Mouse (Mus musculus) intestine, embryonic 16.5 days (tissue): ENCODE results near the gene Folr1. TPM values are rescaled to one million over a fixed set of nuclear protein-coding genes. Genes with fewer than 3 reads are reported as not detected.

ENCODE experiments used
- ATAC-seq: fragments of 200-750 bp; cut with Nextera tagmentation; 2 replicates; pipeline ENCODE4 v1.8.0; 2017; ENCODE audit warnings: moderate TSS enrichment, moderate library complexity
- H3K27ac ChIP-seq: fragments of 300-500 bp; sonication (generic); 2 replicates; pipeline ENCODE4 v1.5.1; 2014; ENCODE audit warnings: mild to moderate bottlenecking, low read length
- H3K27me3 ChIP-seq: fragments of 300-500 bp; sonication (generic); replicated peaks from 2 replicates; pipeline ENCODE4 v1.6.1; 2014; ENCODE audit warnings: low read length, control low read depth, mixed read lengths; ENCODE audit not compliant: control insufficient read depth, insufficient read depth
- H3K36me3 ChIP-seq: fragments of 300-500 bp; sonication (generic); 2 replicates; pipeline ENCODE4 v1.6.1; 2014; ENCODE audit warnings: low read length, control low read depth; ENCODE audit not compliant: control insufficient read depth, insufficient read depth
- H3K4me1 ChIP-seq: fragments of 300-500 bp; sonication (generic); 2 replicates; pipeline ENCODE4 v1.6.1; 2014; ENCODE audit warnings: low read length, control low read depth, mixed read lengths; ENCODE audit not compliant: control insufficient read depth, insufficient read depth
- H3K4me2 ChIP-seq: fragments of 300-500 bp; sonication (generic); 2 replicates; pipeline ENCODE4 v1.6.1; 2014; ENCODE audit warnings: low read depth, low read length, control low read depth
- H3K4me3 ChIP-seq: fragments of 300-500 bp; sonication (generic); 2 replicates; pipeline ENCODE4 v1.5.1; 2014; ENCODE audit warnings: mild to moderate bottlenecking, low read length
- H3K9ac ChIP-seq: fragments of 300-500 bp; sonication (generic); 2 replicates; pipeline ENCODE4 v1.6.1; 2014; ENCODE audit warnings: low read depth, low read length
- H3K9me3 ChIP-seq: fragments of 300-500 bp; sonication (generic); 2 replicates; pipeline ENCODE4 v1.6.1; 2016; ENCODE audit warnings: low read length, control low read depth; ENCODE audit not compliant: control insufficient read depth
- WGBS: fragments of 180-500 bp; shearing (Covaris S2); extraction: QIAGEN DNeasy Blood & Tissue Kit; methylation state at CpG from one replicate; pipeline ENCODE4 v1.1.7; 2014; 5-methylcytosine and 5-hydroxymethylcytosine counted together
- polyA plus RNA-seq: library from polyadenylated mRNA; unstranded; fragments of >200 nt; fragmentation: Nextera tagmentation; extraction: Ambion mirVana; gene quantifications from 2 replicates; pipeline ENCODE4 v1.2.1, GENCODE M21; 2015

The Folr1 gene
- polyA plus RNA-seq, 1 experiment from 2014 or later: 201 TPM

GRCm38 (mm10) chr7:101858362-101858761 is 12.2 kb downstream of the Folr1 start:
- H3K36me3 ChIP-seq: no peaks in the 10 kb centered on the region
- no peaks in the 10 kb centered on the region for H3K4me1 ChIP-seq
- H3K4me3 ChIP-seq: no peak overlapping the region
- no peak overlapping the region for H3K27ac ChIP-seq
- no peaks in the 10 kb centered on the region for H3K27me3 ChIP-seq
- no peak for ATAC-seq
- no peaks in the 10 kb centered on the region for H3K9me3 ChIP-seq
- no peak overlapping the region for H3K4me2 ChIP-seq
- 76% methylated on average over 9 of the region's 9 CpGs for WGBS
- no peak overlapping the region for H3K9ac ChIP-seq

DNA sequence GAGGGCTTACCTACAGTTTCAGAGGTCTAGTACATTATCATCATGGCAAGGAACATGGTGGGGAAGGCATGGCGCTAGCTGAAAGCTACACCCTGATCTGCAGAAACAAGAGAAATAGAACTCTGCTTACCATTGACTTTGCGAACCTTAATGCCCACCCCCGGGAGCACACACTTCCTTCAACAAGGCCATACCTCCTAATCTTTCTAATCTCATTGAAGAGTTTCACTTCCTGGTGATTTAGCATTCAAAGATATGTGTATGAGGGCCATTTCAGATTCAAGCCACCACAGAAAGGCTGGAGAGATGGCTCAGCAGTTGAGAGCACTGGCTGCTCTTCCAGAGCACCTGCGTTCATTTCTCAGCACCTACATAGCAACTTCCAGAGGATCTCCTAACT is 13.5 kb downstream of the Folr1 start, which contains the start of gene Folr2:
Folr2 (minus strand) TSS at position 101 of the 400 bp plus-strand sequence.
- no peak within 1 kb of the TSS for H3K9ac ChIP-seq
- H3K4me3 ChIP-seq: no peak within 1 kb of the TSS
- no peaks in the 10 kb centered on the region for H3K4me1 ChIP-seq
- no peak within 1 kb of the TSS for H3K27ac ChIP-seq
- no peak within 1 kb of the TSS for H3K4me2 ChIP-seq
- no peaks in the 10 kb centered on the region for H3K9me3 ChIP-seq
- WGBS: 89% methylated on average over 4 of the region's 4 CpGs
- no peaks in the 10 kb centered on the region for H3K27me3 ChIP-seq
- no peak for ATAC-seq
- no peaks in the 10 kb centered on the region for H3K36me3 ChIP-seq

DNA sequence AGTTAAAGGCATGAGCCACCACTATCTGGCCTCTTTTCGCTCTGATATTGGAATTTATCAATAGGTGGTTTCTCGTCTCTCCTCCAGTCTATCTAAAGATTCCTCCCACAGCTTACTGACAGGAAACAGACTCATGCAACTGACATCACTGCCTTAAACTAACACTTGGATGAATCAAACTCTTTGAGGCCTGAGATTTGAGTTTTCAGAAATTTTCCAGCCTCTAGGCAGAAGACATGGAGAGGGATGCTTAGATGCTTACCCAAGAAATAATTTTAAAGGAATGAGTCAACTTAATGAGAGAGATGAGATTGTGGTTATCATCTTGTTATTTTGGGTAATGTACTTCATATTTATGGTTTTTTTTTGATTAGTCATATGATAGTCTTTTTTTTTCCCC is 16.8 kb downstream of the Folr1 start:
- H3K27me3 ChIP-seq: no peaks in the 10 kb centered on the region
- no peak overlapping the region for H3K4me3 ChIP-seq
- no peak overlapping the region for H3K27ac ChIP-seq
- no peaks in the 10 kb centered on the region for H3K9me3 ChIP-seq
- H3K4me1 ChIP-seq: no peaks in the 10 kb centered on the region
- no peak overlapping the region for H3K9ac ChIP-seq
- no peak overlapping the region for H3K4me2 ChIP-seq
- 67% methylated on average over 2 of the region's 2 CpGs for WGBS
- H3K36me3 ChIP-seq: no peaks in the 10 kb centered on the region
- no peak for ATAC-seq

GRCm38 (mm10) chr7:101852846-101853245 is 17.7 kb downstream of the Folr1 start:
- Histone ChIP-seq H3K27ac (no peak overlapping the region), H3K27me3 (no peaks in the 10 kb centered on the region), H3K9me3 (no peaks in the 10 kb centered on the region), H3K4me3 (no peak overlapping the region), H3K4me1 (no peaks in the 10 kb centered on the region), H3K36me3 (no peaks in the 10 kb centered on the region), H3K4me2 (no peak overlapping the region), H3K9ac (no peak overlapping the region)
- ATAC-seq: no peak
- WGBS: 86% methylated on average over 6 of the region's 6 CpGs

- H3K4me3 ChIP-seq: no peak overlapping the region
- 88% methylated on average over 6 of the region's 6 CpGs for WGBS
- ATAC-seq: no peak
Observed at GRCm38 (mm10) chr7:101851689-101852088, 18.9 kb downstream of the Folr1 start.

GRCm38 (mm10) chr7:101847934-101848333 is 22.7 kb downstream of the Folr1 start:
- Histone ChIP-seq H3K4me1 (no peaks in the 10 kb centered on the region), H3K9ac (no peak overlapping the region), H3K4me2 (no peak overlapping the region), H3K9me3 (no peaks in the 10 kb centered on the region), H3K36me3 (no peaks in the 10 kb centered on the region), H3K4me3 (no peak overlapping the region), H3K27me3 (no peaks in the 10 kb centered on the region), H3K27ac (no peak overlapping the region)
- 83% methylated on average over 1 of the region's 1 CpGs for WGBS
- ATAC-seq: no peak

More at GRCm38 (mm10) chr7:101851689-101852088, 18.9 kb downstream of the Folr1 start:
- no peaks in the 10 kb centered on the region for H3K27me3 ChIP-seq
- no peaks in the 10 kb centered on the region for H3K9me3 ChIP-seq
- H3K27ac ChIP-seq: no peak overlapping the region
- no peak overlapping the region for H3K9ac ChIP-seq
- no peak overlapping the region for H3K4me2 ChIP-seq
- no peaks in the 10 kb centered on the region for H3K4me1 ChIP-seq
- H3K36me3 ChIP-seq: no peaks in the 10 kb centered on the region

GRCm38 (mm10) chr7:101844186-101844585 is 26.4 kb downstream of the Folr1 start:
- no peak for ATAC-seq
- H3K27me3 ChIP-seq: no peaks in the 10 kb centered on the region
- no peaks in the 10 kb centered on the region for H3K36me3 ChIP-seq
- no peaks in the 10 kb centered on the region for H3K4me1 ChIP-seq
- no peak overlapping the region for H3K4me3 ChIP-seq
- 66% methylated on average over 6 of the region's 6 CpGs for WGBS
- H3K4me2 ChIP-seq: no peak overlapping the region
- H3K9me3 ChIP-seq: no peaks in the 10 kb centered on the region
- H3K9ac ChIP-seq: no peak overlapping the region
- no peak overlapping the region for H3K27ac ChIP-seq

DNA sequence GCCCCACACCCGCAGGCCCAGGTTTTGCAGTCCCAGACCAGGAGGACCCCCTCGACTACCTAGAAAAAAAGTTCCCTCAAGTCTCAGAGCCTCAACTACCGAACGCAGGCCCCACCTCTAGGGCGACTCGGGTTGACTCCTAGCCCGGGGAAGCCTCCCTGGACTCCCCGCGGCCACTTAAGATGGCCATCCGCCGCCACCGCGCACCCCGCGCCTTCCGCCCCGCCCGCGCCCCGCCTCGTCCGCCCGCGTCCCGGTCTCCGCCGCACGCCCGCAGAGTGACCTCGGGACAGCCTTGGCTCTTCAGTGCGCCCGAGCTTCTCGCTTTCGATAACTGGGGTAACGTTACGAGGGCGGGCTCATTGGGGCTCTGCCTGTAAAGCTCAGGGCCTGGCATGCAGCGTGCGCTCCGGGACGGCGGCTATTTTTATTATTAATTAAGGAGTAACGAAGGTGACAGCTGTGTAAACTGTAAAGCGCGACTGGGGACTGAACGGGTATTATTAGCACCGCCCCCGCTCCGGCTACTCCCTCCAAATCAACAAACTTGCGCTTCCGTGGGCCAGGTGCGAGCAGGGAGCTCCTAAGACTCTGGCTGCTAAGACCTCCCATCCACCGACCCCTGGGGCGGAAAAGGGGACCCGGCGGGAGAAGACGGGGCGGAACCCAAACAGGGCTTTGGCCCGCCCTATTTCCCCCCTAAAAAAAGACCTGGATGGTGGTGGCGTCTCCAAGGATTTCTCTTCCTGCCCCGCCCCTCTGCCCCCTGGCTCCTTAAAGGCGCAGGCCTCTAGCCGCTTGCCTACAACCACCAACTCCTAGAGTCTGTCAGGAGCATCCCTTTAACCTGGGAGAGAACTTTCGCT is 32.7 kb downstream of the Folr1 start, which contains the start of gene Inppl1:
Inppl1 (minus strand) TSS at position 624 of the 866 bp plus-strand sequence.
- H3K9me3 ChIP-seq: no peaks in the 10 kb centered on the region
- peaks cover 7% of the 10 kb centered on the region; the same call in 1 of the 2 replicates for H3K36me3 ChIP-seq
- peak within 1 kb of the TSS; percentile 90 for H3K9ac ChIP-seq
- peak within 1 kb of the TSS; percentile 97 for H3K27ac ChIP-seq
- H3K4me3 ChIP-seq: peak within 1 kb of the TSS; percentile 66
- H3K4me1 ChIP-seq: peaks cover 24% of the 10 kb centered on the region
- ATAC-seq: peak; percentile 87
- H3K27me3 ChIP-seq: no peaks in the 10 kb centered on the region
- WGBS: under 1% methylated on average over 64 of the region's 64 CpGs
- peak within 1 kb of the TSS; percentile 87 for H3K4me2 ChIP-seq

DNA sequence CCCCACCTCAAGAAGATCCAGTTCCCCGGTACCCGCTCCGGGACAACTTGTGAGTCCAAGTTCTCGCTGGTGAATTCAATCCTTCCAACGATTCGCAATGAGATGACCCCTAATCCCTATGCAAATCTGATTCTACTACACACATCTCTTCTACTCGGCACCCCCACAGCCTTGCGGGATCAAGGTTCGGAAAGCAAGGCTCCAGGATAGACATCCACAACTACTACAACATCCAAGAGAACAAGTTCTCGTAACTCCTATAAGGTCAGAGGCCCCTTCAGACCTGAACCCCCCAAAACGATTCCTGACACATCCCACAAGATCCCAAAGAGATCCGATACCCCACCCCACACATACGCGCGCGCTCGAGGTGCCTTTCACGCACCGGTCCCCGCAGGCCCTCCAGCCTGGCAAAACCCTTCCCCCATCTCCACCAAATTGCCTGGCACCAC is 33.4 kb downstream of the Folr1 start:
- H3K4me2 ChIP-seq: peak overlapping the region; percentile 87
- H3K9ac ChIP-seq: peak overlapping the region; percentile 90
- H3K4me1 ChIP-seq: peaks cover 24% of the 10 kb centered on the region
- H3K9me3 ChIP-seq: no peaks in the 10 kb centered on the region
- no peaks in the 10 kb centered on the region for H3K27me3 ChIP-seq
- ATAC-seq: peak; percentile 9; the same call in 1 of the 2 replicates
- H3K4me3 ChIP-seq: peak overlapping the region; percentile 66
- WGBS: under 1% methylated on average over 20 of the region's 20 CpGs
- peak overlapping the region; percentile 97 for H3K27ac ChIP-seq
- peaks cover 13% of the 10 kb centered on the region; the same call in 1 of the 2 replicates for H3K36me3 ChIP-seq
